Mouse (Mus musculus) heart, adult 11 months (tissue): ENCODE results near the gene Pms1.

ENCODE experiments used
- DNase-seq: peaks from one replicate; pipeline ENCODE4 v3.0.0; 2022

Pms1 gene

GRCm38 (mm10) chr1:53194536-53194935 is 102.3 kb downstream of the Pms1 start:
- no peak for DNase-seq

- DNase-seq = no peak
Measured at GRCm38 (mm10) chr1:53191234-53191633, 105.6 kb downstream of the Pms1 start.

- DNase-seq = no peak
Measured at GRCm38 (mm10) chr1:53189620-53190019, 107.2 kb downstream of the Pms1 start.

DNA sequence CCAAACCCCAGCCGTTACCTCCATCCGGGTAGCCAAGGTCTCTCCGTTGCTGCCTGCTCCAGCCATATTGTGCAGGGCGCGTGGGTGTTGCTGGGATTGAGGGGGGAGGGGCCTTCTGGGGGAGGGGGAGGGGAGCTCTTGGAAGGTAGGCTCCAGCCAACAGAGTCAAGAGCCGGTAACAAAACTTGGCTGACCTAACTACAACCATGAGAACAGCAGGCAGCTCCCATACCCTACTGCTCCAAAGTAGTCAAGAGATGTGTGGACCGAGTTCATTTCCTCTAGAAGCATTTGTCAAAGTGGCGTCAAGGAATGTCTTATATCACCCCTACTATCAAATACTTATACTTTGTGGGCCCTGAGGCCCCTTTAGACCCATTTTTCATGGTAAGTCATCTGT is 109.3 kb downstream of the Pms1 start, which contains the start of gene 1700019A02Rik:
TSS of gene 1700019A02Rik (minus strand) at position 101 of the 400 bp plus-strand sequence.
- no peak for DNase-seq

DNA sequence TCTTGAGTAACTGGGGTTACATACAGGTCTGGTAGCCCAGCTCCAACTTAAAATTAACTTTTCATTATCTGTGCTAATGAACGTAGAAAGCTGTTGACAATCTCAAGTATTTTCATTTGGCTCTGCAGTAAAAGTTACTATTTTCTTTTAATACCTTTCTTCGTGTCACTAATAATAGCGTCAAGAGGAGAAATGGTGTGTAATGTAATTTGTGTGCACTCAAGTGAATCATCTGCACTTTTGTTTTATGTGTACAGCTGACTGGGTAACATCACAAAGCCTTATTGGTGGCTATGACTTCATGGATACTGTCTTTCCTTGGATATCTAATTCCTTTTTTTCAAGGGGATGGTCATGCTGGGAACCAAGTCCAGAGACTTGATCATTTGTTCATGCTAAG is 110.5 kb downstream of the Pms1 start:
- no peak for DNase-seq

GRCm38 (mm10) chr1:53157715-53158114 is 139.1 kb downstream of the Pms1 start:
- no peak for DNase-seq
